Mouse (Mus musculus) gastrocnemius, postnatal 14 days (tissue): ENCODE measurements at regions not wholly inside any gene's neighbourhood (a gene's known extent, or its start where the extent isn't known, plus 50 kb on each side); places are given as distances from the start of the nearest gene placed in this dataset.

ENCODE experiments used
- DNase-seq: peaks from one replicate; pipeline ENCODE4 v3.0.0; 2021; ENCODE audit warnings: mixed read lengths
- intact Hi-C: fragments of 180-260 bp; cut with DNase I; formaldehyde crosslinking; loops from one replicate; pipeline ENCODE4 v1.15.1; 2025; ENCODE audit warnings: low total_unique reads

GRCm38 (mm10) chr8:8231996-8232632, 428.9 kb downstream of the Efnb2 start:
- intact Hi-C loops, result no loop called here

GRCm38 (mm10) chr8:8231308-8231985, 429.6 kb downstream of the Efnb2 start:
- intact Hi-C loops, result no loop called here
- DNase-seq, result no peak

More at GRCm38 (mm10) chr8:8231996-8232632, 428.9 kb downstream of the Efnb2 start:
- DNase-seq, result no peak

GRCm38 (mm10) chr8:8225994-8226393, 435.0 kb downstream of the Efnb2 start:
- DNase-seq, result no peak
- intact Hi-C loops, result no loop called here

- intact Hi-C loops, result no loop called here
- DNase-seq, result peak; percentile 10
Measured at GRCm38 (mm10) chr8:8225175-8225830, 435.7 kb downstream of the Efnb2 start.

GRCm38 (mm10) chr8:8220395-8221031, 440.5 kb downstream of the Efnb2 start:
- intact Hi-C loops, result no loop called here
- DNase-seq, result no peak

- DNase-seq, result no peak
- intact Hi-C loops, result no loop called here
Measured at GRCm38 (mm10) chr8:8219701-8220394, 441.2 kb downstream of the Efnb2 start.

- intact Hi-C loops, result no loop called here
- DNase-seq, result no peak
Measured at GRCm38 (mm10) chr8:8193036-8193435, 468.0 kb downstream of the Efnb2 start.

GRCm38 (mm10) chr8:8186046-8186445, 475.0 kb downstream of the Efnb2 start:
- no peak for DNase-seq
- intact Hi-C loops, result no loop called here

GRCm38 (mm10) chr8:8183233-8183622, 477.8 kb downstream of the Efnb2 start:
- no peak for DNase-seq
- intact Hi-C loops, result no loop called here

- intact Hi-C loops, result no loop called here
Measured at GRCm38 (mm10) chr8:8182616-8183232, 478.3 kb downstream of the Efnb2 start.

GRCm38 (mm10) chr8:8182108-8182507, 478.9 kb downstream of the Efnb2 start:
- no peak for DNase-seq
- intact Hi-C loops, result no loop called here

More at GRCm38 (mm10) chr8:8182616-8183232, 478.3 kb downstream of the Efnb2 start:
- DNase-seq, result no peak

- no peak for DNase-seq
- intact Hi-C loops, result no loop called here
Measured at GRCm38 (mm10) chr8:8174286-8174685, 486.8 kb downstream of the Efnb2 start.

GRCm38 (mm10) chr8:8168674-8169073, 492.4 kb downstream of the Efnb2 start:
- DNase-seq, result no peak
- intact Hi-C loops, result no loop called here

GRCm38 (mm10) chr8:8168250-8168649, 492.8 kb downstream of the Efnb2 start:
- no peak for DNase-seq
- intact Hi-C loops, result no loop called here

- intact Hi-C loops, result no loop called here
- no peak for DNase-seq
Measured at GRCm38 (mm10) chr8:8147527-8147926, 513.5 kb downstream of the Efnb2 start.

- DNase-seq, result no peak
- intact Hi-C loops, result no loop called here
Measured at GRCm38 (mm10) chr8:8142933-8143495, 518.0 kb downstream of the Efnb2 start.

GRCm38 (mm10) chr8:8142461-8142860, 518.6 kb downstream of the Efnb2 start:
- no peak for DNase-seq
- intact Hi-C loops, result no loop called here

- DNase-seq, result no peak
- intact Hi-C loops, result no loop called here
Measured at GRCm38 (mm10) chr8:8139720-8140119, 521.3 kb downstream of the Efnb2 start.
